Mouse (Mus musculus): ENCODE results near the gene Gstm6.

GRCm38 (mm10) chr3:107929731-107930130 is 13.8 kb downstream of the Gstm6 start:
- TF ChIP-seq CTCF (IDR thresholded peaks at IDR 0.05; ENCODE audit: low read depth, low read length) (no peak), POLR2A (IDR thresholded peaks at IDR 0.05; ENCODE audit: borderline replicate concordance, low read depth, low read length) (no peak)
